Mouse (Mus musculus): ENCODE measurements around the gene Timm44.

Gene Timm44

DNA sequence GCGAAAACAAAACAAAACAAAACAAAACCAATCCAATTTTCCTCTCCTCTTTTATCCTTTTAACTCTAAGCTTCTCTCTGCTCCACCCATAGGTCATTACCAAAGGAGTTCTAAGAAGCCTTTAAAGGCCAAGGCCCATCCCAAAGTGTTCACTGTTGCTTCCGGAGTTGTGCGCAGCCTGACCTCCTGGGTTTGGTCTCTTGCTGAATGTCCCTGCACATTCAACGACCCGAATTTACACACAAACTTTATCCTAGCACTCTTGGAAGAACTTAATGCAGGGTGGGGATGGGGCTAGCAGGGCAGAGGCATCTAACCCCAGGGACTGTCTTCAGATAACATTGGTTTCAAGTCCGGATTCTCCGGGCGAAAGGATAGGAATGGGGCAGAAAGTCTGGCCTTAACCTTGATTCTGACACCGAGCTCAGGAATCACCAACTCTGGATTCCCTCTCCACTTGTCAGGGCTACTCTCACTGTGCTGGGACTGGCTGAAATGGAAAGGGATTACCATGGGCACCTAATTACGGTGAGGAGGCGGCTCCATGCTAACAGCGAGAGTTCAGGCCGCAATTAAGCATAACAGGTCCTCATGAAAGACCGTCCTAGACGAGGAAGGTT is 37.8 kb downstream of the Timm44 start:
- peak; percentile 45 for DNase-seq

DNA sequence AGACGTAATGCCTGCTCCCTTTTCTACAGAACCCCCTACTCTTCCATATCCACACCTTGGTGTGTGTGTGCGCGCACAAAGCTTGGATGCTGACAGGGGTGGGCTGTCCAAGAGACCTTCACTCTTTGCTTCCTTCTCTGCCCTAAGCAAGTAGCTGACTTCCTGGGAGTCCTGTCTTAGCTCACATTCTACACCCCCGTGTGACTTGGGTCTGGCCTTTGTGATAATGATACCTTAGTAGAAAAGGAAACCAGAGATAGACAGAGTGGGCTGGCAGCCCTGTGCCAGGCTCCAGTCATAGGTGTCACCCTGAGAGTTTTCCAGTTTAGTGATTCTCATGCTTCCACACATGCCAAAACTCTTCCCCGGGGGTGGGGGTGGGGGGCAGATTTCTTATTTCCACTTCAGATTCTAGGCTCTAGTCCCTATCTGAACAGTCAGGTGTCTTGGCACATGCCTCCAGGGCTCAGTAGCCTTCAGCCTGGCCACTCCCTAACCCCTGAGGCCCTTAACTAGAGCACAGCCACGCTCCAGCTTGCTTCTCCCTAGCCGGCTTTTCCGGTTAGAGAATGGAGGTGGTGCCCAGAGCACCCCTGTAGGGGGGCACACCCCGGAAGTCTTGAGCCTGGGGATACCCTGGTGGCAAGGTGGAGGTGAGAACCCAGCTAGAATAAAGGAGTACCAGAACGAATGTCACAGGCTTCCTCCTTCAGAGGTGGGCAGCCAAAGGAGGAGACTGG is 44.9 kb downstream of the Timm44 start:
- DNase-seq, result no peak

DNA sequence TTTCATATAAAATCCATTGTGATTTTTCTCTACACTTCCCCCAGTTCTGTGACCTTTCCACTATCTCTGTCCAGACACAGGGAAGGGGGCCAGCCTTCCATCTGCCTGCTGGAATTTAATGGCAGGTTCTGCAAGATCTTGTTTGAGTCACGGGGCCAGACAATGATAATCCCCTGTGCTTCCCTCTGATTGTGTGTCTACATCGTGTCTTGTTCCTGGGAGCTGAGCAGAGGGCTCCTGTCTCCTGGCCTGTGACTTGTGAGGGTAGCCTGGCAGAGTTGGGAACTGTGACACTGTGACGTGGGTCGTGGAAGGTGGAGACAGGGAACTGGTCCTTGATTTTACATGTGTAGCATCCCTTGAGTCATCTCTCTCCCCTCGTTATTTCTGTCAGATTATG is 45.9 kb downstream of the Timm44 start:
- no peak for DNase-seq

DNA sequence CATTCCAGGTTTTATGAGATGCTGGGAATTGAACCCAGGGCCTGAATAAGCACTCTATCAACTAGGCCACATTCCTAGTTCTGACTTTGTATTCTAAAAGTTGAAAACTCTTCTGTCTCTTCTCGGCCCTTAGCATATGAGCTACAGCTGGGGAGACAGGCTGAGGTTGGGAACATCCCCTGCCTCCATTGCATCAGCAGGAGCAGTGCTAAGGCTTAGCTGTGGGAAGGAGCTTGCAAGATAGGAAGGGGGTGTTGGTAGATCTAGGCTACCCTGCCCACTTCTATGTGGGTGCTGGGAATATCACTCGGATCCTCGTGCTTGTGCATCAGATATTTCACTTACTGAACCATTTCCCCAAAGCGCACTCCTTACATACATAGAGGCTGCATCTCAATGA is 47.8 kb downstream of the Timm44 start:
- DNase-seq, result no peak

DNA sequence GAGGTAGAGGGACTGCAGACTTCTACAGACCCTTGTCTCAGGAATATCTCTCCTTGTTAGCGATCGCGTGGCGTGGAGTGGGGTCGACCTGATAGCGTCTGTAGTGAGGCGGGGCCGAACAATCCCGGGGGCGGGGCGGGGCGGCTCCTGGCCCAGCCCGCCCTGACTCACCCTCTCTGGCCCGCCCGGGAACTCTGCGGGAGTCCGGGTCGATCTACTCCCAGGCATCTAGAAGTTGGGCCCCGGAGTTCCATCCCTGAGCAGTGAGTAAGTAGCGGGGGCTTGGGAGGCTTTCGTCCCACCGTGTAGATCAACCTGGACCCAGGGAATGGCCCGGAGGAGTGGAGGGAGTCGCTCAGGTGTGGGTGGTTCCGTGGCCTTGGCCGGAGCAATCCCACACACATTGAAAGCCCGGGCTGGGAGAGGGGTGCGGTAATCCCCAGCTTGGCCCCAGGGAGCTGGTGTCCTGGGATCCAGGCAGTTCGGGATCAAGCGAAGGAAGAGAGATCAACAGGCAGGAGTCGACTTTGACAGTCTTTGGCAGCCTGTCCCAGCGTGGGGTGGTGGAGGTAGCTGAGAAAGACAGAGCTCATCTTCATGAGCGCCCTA is 48.9 kb downstream of the Timm44 start, which contains the start of gene Lrrc8e:
TSS of gene Lrrc8e (plus strand) at position 89 of the 609 bp plus-strand sequence.
- peak; percentile 48 for DNase-seq

DNA sequence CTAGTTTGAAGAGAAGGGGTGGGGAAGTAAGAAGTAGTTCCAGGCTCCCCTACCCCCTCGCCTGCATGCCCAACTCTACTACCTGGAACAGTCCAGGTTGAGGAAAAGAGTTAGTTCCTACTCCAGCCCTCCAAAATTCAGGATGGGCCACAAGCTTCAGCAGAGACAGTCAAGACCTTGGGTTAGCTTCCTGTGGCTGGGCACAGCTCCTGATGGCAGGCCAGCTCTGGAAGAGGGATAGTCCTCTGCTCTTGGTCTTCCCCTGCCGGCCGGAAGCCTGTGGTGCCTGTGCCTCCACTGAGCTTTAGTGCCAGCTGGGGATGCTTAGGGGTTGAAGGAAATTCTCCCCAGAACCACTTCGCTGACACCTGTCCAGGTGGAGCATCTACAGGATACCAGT is 49.4 kb downstream of the Timm44 start:
- no peak for DNase-seq

DNA sequence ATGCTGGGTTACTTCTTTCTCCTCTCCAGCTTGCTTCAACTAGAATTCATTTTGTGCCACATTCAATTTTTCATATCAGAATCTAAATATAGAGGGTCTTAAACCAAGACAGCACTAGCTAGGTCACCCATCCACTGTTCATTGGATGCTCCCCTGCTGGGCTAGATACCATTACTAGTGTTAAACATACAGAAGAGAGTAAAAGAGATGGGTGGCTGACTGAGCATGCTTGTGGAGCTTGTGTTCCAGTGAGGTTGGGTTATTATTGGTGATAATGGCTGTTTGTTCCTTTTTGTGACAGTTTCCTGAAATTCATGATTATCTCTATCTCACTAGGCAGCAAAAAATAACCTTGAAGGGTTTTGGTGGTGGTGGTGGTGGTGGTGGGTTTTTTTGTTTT is 53.7 kb downstream of the Timm44 start:
- no peak for DNase-seq

DNA sequence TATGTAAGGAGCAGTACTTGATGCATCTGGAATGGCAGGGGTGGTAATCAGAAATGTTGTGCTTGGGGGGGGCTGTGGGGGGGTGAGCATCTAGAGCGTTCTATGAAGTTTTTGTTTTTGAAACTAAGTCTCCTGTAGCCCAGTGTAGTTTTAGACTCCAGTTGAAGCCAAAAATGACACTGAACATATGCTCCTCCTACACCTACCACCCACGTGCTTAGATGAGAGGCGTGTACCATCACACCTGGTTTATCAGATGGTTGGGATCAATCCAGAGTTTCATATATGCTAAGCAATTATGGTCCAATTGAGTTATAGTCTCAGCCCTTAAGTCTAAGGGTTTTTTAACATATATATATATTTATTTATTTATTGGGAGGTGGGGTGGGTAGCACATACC is 56.1 kb downstream of the Timm44 start:
- no peak for DNase-seq

DNA sequence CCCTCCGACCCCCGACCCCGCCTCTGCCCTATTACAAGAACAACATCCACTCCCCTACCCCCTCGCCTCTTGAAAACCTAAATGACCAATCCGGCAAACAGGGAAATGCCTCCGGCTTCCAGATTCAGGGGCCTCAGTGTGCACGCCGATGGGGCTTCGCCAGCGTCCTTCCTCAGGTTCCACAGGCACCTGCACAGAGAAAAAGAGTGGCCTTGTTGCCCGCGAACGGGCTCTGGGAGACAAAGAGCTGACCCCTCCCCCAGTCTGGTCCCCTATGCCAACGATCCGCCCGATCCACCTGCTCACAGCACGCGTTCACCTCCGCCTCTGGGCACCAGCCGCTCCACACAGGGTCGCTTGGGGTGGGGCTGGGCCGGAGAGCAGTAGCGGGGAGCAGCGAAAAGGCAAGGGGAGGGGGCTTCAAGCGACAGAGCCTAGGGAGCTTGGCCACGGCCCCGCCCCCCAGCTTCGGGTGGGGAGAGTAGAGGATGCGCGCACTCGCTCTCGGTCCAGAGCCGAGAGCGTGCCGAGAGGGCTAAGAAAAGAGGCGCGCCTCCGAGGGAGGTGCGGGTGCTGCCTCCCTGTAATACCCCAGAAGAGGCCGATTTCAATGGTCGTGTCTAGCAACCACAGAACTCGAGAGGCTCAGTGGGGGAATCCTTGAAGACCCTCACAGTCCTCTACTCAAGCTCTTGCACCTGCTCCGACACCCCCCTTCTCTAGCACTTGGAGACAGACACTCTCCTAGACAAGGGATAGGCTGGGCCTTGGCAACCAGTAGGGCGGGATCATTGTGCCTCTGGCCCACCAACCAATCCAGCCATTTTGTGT is 58.7 kb downstream of the Timm44 start, which contains the start of gene Prr36:
TSS of gene Prr36 (minus strand) at position 669 of the 831 bp plus-strand sequence.
- peak; percentile 38 for DNase-seq

DNA sequence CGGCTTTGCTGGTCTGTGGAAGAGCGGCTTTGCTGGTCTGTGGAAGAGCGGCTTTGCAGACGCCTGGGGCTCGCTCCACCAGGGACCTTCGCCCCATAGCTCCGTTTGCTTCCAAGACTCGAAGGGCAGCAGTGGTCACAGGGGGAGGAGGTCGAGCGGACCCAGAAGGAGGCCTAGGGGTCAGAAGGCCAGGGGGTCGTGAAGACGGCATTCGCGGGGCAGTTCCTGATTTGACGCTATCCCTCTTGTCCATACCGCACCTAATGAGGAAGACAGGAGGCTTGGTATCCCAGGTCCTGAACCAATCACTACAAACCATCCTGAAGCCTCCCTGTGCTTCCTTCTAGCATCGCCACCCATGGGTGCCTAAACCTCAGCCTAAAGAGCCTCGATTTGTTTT is 59.4 kb downstream of the Timm44 start:
- DNase-seq, result peak; percentile 10

DNA sequence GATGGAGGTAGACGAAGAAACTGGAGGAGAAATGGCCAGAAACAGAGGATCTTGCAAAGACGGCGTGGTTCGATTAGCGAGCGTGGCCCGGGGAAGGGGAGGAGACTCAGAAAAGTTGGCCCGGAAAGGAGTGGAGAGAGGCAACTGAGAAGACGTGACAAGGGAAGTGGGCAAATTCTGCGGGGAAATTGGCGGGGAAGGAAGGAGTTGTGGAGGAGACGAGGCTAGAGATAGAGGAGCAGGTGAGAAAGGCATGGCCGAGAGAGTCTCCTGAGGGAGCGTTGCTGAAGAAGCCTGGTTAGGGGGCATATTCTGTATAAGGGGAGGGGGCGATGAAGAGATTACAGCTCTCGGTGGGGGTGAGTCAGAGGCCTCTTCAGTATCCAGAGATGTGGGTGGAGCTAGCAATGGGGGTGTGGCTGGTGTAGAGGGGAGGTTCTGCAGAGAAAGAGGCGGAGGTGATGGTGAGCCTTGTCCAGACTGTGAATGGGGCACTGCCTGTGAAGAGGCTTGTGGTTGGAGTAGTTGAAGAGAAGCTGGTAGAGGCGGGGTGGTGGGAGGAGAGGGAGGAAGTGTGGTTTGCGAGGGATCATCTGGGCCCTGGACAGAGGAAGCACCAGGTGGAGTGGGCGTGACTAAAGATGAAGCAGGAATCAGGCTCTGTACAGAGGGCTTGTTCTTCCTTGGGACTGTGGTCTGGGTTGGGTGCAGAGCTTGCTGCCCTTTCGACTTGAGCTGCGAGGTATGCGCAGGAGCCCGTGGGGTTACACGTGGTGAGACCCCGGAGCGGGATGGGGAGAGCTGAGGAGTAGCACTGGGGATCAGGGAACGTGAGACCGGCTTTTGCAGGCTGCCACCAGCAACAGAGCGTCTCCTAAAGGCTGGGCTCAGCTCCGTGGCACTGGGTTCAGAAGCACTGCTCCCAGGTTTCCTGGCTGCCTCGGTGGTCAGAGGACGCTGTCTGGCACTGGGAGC is 61.4 kb downstream of the Timm44 start:
- DNase-seq, result peak; percentile 62

DNA sequence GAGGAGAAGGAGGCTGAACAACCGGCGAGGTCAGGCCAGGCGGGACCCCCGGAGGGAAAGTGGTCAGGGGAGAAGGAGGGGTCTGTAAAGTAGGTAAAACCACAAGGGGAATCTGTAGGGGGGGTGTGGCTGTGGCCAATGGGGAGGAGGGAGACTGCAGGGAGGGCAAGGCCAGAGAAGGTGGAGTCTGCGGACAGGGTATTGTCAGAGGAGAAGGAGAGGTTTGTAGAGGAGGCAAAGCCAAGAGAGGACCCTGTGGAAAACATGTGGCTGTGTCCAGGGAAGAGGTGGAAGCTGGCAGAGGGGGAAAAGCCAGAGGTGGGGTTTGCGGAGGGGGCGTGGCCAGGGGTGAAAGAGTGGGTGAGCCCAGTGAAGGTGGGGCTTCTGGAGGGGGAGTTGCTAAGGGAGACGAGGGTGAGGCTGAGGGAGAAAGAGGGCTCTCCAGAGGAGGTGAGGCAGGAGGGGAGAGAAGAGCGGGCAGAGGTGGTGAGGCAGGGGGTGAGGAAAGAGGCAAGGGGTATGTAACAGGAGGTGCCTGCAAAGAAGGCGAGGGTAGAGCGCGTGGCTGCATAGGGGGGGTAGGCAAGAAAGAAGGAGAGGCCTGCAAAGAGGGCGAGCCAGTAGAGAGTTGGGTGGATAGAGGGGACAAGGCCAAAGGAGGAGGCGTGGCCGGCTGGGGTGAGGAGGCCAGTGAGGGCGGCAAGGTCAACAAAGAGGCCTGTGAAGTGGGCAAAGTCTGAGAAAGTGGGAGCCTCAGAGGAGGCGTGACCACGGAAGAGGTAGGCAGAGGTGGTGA is 62.3 kb downstream of the Timm44 start:
- DNase-seq, result peak; percentile 72

DNA sequence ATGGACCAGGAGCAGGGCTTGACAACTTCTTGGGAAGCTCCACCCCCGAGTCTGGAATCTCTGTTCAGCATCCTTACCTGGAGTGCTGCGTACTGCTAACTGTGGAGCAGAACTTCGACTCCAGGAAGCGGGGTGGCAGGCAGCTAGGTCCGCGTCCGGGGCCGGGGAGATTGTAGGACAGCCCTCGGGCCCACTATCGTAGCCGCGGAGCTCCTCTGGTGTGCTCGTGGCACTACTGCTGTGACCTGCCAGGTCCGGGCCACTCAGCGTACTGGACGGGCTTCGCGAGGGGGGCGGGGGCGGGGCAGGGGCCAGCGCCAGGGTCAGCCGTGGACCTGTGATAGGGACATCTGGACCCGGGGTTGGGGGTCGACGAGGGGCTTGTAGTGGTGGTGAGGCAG is 62.9 kb downstream of the Timm44 start:
- DNase-seq, result peak; percentile 33

DNA sequence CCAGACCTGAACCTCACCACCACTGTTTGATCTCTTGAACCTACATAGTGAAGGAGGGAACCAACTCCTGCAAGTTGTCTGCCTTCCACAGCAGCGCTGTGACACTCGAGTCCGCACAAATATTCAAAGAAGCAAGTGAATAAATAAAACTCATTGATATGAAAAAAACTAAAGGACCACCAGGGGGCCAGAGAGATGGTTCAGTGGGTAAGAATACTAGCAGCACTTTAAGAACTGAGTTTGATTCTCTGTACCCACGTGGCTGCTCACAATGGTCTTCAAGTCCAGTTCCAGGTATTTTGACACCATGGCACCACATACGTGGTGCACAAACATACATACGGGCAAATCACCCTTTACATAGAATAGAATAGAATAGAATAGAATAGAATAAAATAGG is 64.6 kb downstream of the Timm44 start:
- DNase-seq, result no peak
